Mouse (Mus musculus) limb, embryonic 14.5 days (tissue): Measurements from ENCODE around the gene Gm20388. TPM values are rescaled to one million over a fixed set of nuclear protein-coding genes. Genes with fewer than 3 reads are reported as not detected.

Experiments
- ATAC-seq: fragments of 200-750 bp; cut with Nextera tagmentation; 2 replicates; pipeline ENCODE4 v1.8.0; 2017; ENCODE audit warnings: low read depth, moderate number of reproducible peaks, moderate TSS enrichment; ENCODE audit not compliant: low FRiP score
- DNase-seq: peaks from one replicate; pipeline ENCODE4 v3.0.0-alpha.2; 2015; ENCODE audit warnings: low spot score
- H3K27ac ChIP-seq: fragments of 300-500 bp; sonication (generic); replicated peaks from 2 replicates; pipeline ENCODE4 v1.5.1; 2014; ENCODE audit warnings: low read depth, mild to moderate bottlenecking, low read length, moderate library complexity, mixed read lengths
- H3K27me3 ChIP-seq: fragments of 300-500 bp; sonication (generic); 2 replicates; pipeline ENCODE4 v1.6.1; 2014; ENCODE audit warnings: low read length, mixed read lengths; ENCODE audit not compliant: control insufficient read depth, insufficient read depth
- H3K36me3 ChIP-seq: fragments of 300-500 bp; sonication (generic); 2 replicates; pipeline ENCODE4 v1.6.1; 2014; ENCODE audit warnings: mild to moderate bottlenecking, low read length, moderate library complexity, mixed read lengths; ENCODE audit not compliant: control insufficient read depth, insufficient read depth
- H3K4me1 ChIP-seq: fragments of 300-500 bp; sonication (generic); 2 replicates; pipeline ENCODE4 v1.6.1; 2014; ENCODE audit warnings: antibody characterized with exemption, low read length, mixed read lengths; ENCODE audit not compliant: control insufficient read depth, insufficient read depth
- H3K4me2 ChIP-seq: fragments of 300-500 bp; sonication (generic); replicated peaks from 2 replicates; pipeline ENCODE4 v1.6.1; 2014; ENCODE audit warnings: low read depth, mild to moderate bottlenecking, low read length, moderate library complexity; ENCODE audit not compliant: severe bottlenecking
- H3K4me3 ChIP-seq: fragments of 300-500 bp; sonication (generic); replicated peaks from 2 replicates; pipeline ENCODE4 v1.5.1; 2014; ENCODE audit warnings: low read length
- H3K9ac ChIP-seq: fragments of 300-500 bp; sonication (generic); 2 replicates; pipeline ENCODE4 v1.6.1; 2014; ENCODE audit warnings: mild to moderate bottlenecking, low read depth, low read length, moderate library complexity; ENCODE audit not compliant: severe bottlenecking
- H3K9me3 ChIP-seq: fragments of 300-500 bp; sonication (generic); 2 replicates; pipeline ENCODE4 v1.6.1; 2016; ENCODE audit warnings: low read length; ENCODE audit not compliant: control insufficient read depth
- POLR2A ChIP-seq: fragments of 200-500 bp; IDR thresholded peaks from 2 replicates; pipeline ENCODE4 v1.8.0; 2012; ENCODE audit warnings: inconsistent platforms, mild to moderate bottlenecking, moderate library complexity, borderline replicate concordance; ENCODE audit not compliant: insufficient read depth, insufficient read length; ENCODE audit errors: extremely low read depth
- WGBS: fragments of 180-500 bp; shearing (Covaris S2); extraction: QIAGEN DNeasy Blood & Tissue Kit; methylation state at CpG from one replicate; pipeline ENCODE4 v1.1.7; 2014; 5-methylcytosine and 5-hydroxymethylcytosine counted together
- polyA plus RNA-seq, 2 experiments: library from polyadenylated mRNA; depleted of rRNA in 1 of 2; stranded (reverse) in 1 of 2; unstranded in 1 of 2; fragments of >200 nt; fragmentation: Nextera tagmentation in 1 of 2; extraction: Ambion mirVana in 1 of 2; gene quantifications; 2 replicates each; pipeline versions ENCODE4 v1.2.1 to v1.2.3; 2012 to 2014

Gm20388 gene
- polyA plus RNA-seq, 2 experiments = 1.9 to 49.9 TPM

DNA sequence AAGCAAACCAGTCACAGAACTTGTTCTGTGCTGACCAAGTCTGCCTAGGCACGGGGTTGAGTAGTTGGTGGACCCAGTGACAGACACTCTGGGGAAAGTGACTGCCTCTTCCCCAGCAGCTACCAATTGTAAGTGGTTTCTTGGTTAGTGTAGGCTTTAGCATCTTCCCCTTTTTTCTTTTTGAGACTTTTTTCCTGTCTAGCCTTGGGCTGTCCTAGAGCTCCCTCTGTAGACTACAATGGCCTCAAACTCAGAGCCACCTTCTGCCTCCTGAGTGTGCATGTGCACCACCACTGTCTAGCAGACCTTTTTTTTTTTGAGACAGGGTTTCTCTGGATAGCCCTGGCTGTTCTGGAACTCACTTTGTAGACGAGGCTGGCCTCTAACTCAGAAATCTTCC, 15.8 kb downstream of the Gm20388 start:
- Histone ChIP-seq H3K27me3 (no peaks in the 10 kb centered on the region), H3K4me3 (no peak overlapping the region), H3K4me1 (no peaks in the 10 kb centered on the region; the same call in 1 of the 2 replicates), H3K27ac (no peak overlapping the region), H3K9me3 (no peaks in the 10 kb centered on the region), H3K4me2 (no peak overlapping the region), H3K36me3 (0 out of 2 replicates have a peak, but pooled peaks cover 2% of the 10 kb centered on the region), H3K9ac (no peak overlapping the region)
- ATAC-seq = no peak
- no peak for TF ChIP-seq POLR2A
- DNase-seq = no peak
- 80% methylated on average over 2 of the region's 2 CpGs for WGBS

DNA sequence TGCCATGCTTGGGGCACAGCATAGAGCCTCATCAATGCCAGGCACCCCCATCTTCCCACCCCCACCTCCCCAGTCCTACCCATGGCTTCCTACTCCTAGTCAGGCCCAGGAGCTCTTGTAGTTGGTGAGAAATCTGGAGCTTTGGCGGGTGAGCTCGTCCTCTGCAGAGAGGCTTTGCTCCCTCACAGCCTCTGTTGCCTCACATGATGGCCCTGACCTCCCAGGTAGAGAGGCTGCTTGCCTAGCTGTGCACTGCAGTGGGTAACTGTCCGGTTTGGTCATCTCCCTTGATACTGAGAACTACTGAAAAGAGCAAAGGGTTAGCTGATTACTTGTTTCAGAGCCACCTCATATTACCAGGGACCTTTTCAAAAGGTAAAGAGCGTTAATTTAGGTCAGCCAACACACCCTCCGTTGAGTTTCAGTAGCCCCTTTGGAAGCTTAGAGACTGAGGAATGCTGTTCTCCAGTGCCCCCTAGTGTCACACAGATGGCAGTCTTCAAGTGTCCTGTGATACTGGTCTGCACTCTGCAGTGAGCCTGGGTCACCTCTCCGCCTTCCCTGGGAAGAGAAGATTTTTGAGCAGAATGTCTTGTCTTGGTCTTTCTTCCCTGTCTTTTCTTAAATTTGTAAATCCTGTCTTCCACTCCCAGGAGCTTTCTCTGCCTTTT, 16.9 kb downstream of the Gm20388 start:
- H3K36me3 ChIP-seq = peaks cover 11% of the 10 kb centered on the region; the same call in 1 of the 2 replicates
- H3K27ac ChIP-seq = no peak overlapping the region
- H3K9ac ChIP-seq = no peak overlapping the region
- 50% methylated on average over 6 of the region's 6 CpGs for WGBS
- H3K27me3 ChIP-seq = no peaks in the 10 kb centered on the region
- DNase-seq (no peak), ATAC-seq (no peak)
- no peaks in the 10 kb centered on the region for H3K9me3 ChIP-seq
- H3K4me1 ChIP-seq = no peaks in the 10 kb centered on the region; the same call in 1 of the 2 replicates
- H3K4me3 ChIP-seq = no peak overlapping the region
- H3K4me2 ChIP-seq = no peak overlapping the region
- TF ChIP-seq POLR2A = no peak

- Histone ChIP-seq H3K36me3 (peaks cover 33% of the 10 kb centered on the region), H3K4me3 (no peak overlapping the region), H3K27me3 (no peaks in the 10 kb centered on the region), H3K9me3 (no peaks in the 10 kb centered on the region), H3K27ac (no peak overlapping the region), H3K9ac (no peak overlapping the region), H3K4me2 (no peak overlapping the region), H3K4me1 (no peaks in the 10 kb centered on the region; the same call in 1 of the 2 replicates)
- TF ChIP-seq POLR2A = no peak
- 70% methylated on average over 4 of the region's 4 CpGs for WGBS
- no peak for ATAC-seq
- no peak for DNase-seq
Measured at GRCm38 (mm10) chr8:119931317-119931716, 20.7 kb downstream of the Gm20388 start.

- Histone ChIP-seq H3K36me3 (peaks cover 45% of the 10 kb centered on the region), H3K27ac (no peak overlapping the region), H3K9ac (no peak overlapping the region), H3K27me3 (no peaks in the 10 kb centered on the region), H3K9me3 (no peaks in the 10 kb centered on the region), H3K4me3 (no peak overlapping the region), H3K4me1 (no peaks in the 10 kb centered on the region; the same call in 1 of the 2 replicates), H3K4me2 (no peak overlapping the region)
- DNase-seq (no peak), ATAC-seq (no peak)
- WGBS = 94% methylated on average over 4 of the region's 4 CpGs
- TF ChIP-seq POLR2A = no peak
Measured at GRCm38 (mm10) chr8:119933681-119934080, 23.0 kb downstream of the Gm20388 start.

DNA sequence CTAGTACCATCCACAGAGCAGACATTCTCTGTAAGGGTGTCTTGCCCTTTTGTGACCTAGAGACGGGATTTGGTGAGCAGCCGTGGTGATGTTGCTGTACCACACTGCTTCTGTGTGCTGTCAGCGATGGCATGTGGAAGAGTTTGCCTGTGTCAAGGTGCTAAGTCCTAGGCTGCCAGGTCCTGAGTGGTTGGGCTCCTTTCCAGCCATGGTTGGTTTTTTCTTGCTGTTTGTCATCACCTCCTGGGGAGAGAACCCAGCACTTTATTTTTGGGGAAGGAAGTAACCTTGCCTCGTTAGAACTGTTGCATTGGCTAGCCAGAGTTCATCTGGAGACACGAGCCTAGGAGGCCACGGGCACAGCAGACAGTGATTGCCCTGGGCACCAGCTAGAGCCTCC, 24.9 kb downstream of the Gm20388 start:
- Histone ChIP-seq H3K27ac (no peak overlapping the region), H3K9me3 (no peaks in the 10 kb centered on the region), H3K4me3 (no peak overlapping the region), H3K9ac (no peak overlapping the region), H3K36me3 (peaks cover 57% of the 10 kb centered on the region), H3K4me1 (no peaks in the 10 kb centered on the region), H3K27me3 (no peaks in the 10 kb centered on the region), H3K4me2 (no peak overlapping the region)
- TF ChIP-seq POLR2A = no peak
- WGBS = 71% methylated on average over 6 of the region's 6 CpGs
- DNase-seq (no peak), ATAC-seq (no peak)
